Mouse (Mus musculus) NIH3T3 (cell line): Measurements from ENCODE around the gene Frmd8.

Experiments used
- DNase-seq: peaks from one replicate; pipeline ENCODE4 v3.0.0-alpha.2; 2012; ENCODE audit warnings: low read depth

The Frmd8 gene

DNA sequence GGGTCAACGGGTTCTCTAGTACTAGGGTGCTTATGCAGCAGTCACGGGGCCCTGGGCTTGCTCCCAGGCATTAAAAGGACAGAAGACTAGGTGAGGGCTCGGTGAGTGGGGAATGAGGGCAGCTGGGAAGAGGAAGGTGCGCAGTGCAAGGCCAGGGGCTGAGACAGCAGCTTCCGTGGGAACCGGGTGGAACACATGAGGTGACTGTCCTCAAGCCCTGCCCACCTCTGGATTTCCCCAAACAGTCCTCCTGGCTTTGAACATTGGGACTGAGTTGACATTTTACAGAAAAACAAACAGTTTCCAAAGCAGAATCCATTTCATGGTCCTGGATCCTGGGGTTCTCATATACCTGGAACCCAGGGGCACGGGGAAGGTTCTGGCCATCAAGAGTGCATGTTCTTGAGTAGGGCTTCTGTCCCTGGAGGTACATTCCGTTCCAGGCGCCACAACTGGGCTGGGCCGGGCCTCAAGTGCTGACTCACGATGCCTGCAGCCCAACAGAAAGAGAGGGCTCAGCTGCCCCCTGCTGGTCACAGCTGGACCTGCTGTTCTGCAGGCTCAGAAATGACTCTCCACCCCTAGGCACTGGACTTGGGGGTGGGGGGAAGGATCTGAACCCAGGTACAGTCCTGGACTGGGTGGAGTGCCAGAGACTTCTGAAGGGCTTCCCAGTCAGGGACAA, 25.1 kb downstream of the Frmd8 start:
- peak; percentile 98 for DNase-seq

DNA sequence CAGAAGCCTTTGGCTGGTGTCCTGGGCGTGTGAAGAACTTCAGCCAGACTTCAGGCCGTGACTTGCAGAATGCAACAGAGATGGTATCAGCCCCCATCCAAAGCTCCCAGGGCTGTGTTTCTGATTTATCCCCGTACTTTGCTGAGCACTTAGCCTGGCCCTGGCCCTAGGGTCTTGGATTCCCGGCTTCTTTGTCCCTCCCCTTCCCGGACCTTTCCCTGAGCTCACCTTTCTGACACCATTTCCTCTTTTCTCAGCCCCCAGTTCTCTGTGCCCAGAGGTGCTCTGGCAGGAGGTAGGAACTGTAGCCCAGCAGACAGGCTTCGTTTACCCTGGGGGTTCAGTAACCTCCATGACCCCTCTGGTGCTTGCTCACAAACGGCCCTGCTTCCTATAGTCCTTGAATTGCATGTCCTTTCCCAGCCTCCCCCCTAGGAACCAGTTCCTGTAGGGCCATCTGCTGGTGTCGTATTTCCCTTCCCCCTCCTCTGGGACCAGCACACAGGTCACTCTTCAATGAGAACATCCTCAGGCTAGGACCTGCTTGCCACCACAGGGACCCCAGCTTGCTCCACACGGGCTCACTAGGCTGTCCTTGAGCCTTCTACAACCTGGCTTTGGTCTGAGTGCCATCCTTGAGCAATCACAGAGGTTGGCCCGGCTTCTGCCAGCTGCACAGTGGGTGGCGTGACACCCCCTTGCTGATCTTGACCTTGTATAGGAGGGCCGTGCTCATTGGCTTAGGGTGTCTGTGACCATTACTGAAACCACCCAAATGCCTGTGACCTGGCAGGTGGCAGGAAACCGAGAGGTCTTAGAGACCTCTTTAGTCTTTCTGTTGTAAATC, 26.0 kb downstream of the Frmd8 start:
- DNase-seq = peak; percentile 46

DNA sequence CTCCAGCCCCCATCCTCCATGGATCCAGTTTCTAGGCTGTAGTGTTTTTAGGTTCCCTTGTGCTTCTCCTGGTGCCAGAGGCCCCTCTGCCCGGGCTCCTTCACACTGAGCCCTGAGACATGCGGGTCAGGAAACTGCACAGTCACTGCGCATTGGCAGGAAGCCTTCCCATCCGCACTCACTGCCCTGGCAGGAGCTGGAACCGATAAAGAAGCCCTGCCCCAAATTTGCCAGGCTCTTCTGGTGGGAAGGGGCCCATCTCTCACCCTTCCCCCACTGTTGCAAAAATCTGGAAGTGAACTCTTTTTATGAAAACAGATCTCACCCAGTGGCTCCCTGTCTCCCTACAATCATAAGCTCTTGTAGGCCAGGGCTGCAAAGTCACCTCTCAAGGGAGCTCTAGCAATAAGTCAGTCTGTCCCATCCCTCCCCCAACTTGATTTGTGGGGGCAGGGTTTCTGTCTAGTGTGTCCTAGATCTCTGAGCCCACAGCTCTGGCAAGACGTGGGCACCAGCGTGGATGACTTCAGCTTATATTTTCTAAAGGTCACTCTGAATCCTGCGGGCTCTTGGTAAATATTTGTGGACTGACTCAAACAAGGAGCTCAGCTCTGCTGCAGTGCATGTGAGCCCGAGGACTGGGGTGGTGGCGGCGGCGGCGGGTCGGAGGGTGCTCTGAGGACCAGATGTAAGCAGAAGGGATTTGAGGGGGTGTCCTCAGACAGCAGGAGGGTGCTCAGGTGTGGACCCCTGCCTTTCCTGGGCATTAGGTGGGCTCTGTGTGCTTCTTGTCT, 26.8 kb downstream of the Frmd8 start:
- peak; percentile 88 for DNase-seq

DNA sequence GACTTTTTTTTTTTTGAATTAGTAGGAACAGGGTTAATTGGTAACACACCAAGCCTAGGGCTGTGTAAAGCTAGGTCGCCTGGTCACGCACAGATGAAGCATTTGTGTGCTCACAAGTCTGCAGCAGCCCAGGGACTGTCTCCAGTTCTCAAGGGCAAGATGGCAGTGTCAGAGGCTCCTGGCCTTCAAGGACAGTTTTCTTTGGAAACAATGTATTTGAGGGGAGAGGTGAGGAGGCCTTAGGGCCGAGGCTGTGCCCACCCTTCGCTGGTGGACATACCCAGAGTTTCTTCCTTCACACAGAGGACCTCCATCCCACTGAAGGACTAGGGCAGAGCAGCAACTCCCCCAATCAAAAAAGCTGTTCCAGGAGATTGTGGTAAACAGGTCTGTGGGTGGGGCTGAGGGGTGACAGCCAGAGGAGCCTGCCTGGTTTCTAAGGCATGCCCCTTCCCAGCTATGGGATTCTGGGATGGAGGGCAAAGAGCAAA, 27.7 kb downstream of the Frmd8 start:
- DNase-seq = peak; percentile 58

DNA sequence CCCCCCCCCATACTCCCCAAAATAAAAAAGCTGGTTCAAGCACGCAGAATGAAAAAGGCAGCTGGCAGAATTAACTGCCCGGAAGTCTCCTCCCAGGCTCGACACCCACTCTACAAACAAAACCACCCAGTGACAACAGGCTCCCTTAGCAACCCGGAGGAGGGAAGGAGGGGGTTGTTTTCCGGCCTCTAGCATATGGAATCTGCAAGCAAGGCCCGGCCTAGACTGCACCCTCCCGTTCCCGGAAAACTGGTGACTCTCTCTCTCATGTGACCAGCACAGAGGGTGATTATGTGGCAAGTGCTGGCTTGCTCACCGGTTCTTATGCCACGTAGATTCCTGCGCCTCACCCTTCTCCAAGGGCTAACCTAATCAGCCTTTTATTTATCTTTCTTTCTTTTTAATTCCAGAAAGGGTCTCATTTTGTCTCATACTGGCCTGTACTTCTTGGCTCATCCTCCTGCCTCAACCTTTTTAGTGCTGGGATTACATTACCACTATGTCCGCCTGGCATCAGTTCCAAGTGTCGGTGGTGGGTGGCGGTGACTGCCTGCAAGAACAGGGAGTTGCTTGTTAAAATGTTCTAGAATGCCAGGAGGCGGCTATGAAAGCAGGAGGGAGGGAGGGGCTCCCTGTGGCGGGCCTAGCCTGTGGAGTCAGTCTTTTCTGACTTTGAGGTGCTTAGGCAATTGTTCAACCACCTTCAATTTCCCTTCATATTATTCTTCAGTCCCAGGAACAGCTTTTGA, 28.3 kb downstream of the Frmd8 start:
- peak; percentile 97 for DNase-seq

DNA sequence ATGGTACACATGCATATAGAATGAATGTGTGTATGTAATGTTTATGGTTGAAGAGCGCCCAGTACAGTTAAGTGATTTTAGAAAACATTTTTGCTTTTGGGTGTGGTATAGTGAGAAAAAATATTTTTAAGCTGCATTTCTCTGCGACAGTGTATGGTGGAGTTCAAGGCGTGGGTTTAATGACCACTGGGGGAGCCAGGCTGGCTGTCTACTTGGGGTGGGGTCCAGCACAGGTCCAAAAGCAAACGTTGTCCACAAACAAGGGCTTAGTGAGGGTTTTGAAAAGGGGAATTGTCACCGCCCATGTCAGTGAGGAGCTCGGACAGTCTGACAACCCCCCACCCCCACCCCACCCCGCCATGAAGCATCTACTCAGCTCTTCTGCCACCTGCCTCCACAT, 28.9 kb downstream of the Frmd8 start:
- DNase-seq = no peak

DNA sequence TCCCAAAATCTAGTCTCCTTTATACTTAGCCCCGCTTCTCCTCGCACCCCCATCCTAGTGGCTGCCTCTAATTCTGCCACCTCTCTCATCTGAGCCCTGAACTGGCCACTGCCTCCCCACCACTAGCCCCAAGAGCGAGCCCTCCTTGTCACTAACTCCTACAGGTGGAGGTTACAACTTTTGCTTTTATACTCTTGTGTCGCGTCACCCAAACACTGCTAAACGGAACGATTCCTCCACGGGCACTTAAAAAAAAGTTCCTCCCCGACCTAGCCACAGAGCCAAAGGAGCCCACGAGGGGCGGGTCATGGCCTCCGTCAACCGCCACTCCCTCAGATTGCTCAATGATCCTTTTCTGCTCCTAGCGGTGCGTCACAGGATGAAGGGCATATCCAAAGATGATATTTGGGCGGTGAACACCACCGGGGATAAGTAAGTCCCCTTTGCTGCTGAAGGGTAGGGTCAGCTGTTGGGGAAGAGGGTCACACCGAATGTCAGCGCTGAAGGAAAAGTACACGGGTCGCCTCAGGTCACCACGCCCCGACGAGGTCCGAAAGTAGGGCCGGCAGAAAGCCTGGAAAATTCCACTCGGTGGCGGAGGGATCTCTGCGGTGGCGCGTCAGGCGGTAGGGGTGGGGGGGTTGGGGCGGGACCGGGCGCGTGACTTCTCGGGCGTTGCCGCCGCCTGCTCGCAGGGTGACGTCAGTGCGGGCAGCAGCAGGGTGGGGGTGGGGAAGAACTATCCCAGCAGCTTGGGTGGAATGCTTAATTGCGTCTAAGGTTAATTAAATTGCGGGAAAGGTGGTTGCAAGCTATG, 29.5 kb downstream of the Frmd8 start:
- DNase-seq = peak; percentile 98

DNA sequence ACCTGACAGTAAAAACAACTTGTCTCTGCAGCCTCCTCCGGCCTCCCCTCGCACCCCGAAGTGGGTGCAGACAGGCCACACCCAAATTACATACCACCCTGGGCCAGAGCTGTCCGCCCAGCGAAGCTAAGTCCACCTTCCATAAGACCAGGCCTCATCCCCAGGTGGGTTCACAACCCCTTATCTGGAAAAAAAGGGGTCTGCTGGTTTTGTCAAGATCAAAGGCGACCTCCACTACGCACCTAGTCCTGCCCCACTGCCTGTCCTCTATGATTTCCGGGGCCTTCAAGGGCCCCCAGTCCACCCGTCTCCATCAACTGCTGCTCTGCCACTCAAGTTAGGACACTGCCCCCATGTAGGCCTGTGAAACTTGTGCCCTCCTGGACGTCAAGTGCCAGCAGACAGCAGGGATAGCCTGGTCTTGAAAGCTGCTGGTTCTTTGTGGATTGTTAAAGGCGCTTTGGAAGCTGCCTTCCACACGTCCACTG, 30.2 kb downstream of the Frmd8 start:
- peak; percentile 71 for DNase-seq

DNA sequence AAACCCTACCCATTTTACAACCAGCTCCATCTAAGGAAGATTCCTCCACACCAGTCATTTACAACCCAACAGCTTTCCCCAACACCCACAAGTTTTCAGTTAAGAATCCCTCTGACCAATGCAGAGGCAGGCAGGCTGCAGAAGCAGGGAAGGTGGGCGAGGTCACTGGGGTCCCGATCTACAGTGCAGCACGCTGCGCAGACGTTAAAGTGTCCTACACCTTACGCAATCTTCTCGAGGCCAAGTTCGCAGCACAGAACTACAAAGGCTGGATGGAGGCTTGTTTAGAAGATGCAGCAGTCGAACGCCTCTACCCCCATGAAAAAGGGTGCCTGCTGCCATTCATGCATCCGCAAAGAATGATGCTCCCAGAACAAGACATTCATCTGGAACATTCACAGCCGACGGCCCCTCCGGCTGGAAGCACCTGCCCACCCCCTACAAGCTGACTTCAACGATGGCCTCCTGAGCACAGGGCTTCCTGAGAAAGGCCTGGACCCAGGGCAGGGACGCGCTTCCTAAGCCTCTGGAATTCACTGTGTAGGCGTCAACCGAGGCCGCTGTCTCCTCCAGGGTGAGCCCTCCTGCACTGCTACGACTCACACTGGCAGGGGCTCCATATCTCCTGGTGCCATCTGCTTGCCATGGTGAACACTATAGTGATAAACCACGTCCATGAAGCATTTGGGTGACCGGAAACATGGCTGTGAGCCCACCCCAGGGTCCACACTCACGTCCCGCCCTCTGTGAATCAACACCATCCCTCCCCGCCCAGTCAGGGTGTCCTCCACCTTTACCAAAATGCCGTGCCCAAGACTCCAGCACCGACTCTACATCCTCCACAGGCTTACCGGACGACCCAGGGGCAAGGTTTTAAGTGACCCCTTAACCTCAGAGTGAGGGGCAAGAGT, 31.0 kb downstream of the Frmd8 start:
- DNase-seq = peak; percentile 76

DNA sequence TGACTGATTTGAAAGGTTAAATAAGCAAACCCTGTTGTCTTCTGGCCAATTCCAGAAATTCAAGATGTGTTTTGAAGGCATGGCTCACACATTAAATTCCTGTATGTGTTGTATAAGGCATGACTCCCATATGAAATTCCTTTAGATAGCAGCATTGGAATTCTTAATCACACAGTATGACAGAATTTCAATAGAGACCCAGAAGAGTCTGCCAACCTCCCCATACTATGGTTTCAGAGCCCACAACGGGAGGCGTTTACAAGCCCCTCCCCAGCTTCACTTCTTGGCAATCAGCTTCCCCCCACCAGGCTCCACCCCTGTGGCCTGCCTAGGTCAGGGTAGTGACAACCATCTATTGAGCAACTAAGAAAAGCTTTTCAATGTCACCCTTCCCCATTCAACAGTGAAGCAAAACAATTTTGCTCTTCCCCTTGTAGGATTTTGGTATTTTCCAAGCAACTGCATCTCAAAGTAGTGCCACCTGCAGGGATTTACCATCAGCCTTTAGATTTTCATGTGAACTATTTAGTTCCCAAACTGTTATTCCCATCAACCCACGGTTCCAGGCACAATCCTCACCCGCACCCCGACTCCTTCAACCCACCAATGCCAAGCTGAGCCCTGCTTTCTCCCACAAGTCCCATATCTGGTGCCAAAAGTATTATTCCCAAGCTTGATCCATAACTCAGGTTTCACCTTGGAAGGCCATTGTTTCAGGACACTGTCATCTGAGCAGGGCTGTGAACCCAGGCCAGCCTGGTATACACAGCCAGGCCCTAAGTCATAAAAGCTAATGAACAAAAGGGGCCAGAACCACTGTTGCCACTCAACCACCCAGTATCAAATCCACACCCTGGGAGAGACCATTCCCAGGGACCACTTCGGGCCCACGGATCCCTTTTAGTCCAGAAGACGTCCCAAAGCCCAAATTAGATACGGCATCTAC, 32.0 kb downstream of the Frmd8 start:
- peak; percentile 80 for DNase-seq

DNA sequence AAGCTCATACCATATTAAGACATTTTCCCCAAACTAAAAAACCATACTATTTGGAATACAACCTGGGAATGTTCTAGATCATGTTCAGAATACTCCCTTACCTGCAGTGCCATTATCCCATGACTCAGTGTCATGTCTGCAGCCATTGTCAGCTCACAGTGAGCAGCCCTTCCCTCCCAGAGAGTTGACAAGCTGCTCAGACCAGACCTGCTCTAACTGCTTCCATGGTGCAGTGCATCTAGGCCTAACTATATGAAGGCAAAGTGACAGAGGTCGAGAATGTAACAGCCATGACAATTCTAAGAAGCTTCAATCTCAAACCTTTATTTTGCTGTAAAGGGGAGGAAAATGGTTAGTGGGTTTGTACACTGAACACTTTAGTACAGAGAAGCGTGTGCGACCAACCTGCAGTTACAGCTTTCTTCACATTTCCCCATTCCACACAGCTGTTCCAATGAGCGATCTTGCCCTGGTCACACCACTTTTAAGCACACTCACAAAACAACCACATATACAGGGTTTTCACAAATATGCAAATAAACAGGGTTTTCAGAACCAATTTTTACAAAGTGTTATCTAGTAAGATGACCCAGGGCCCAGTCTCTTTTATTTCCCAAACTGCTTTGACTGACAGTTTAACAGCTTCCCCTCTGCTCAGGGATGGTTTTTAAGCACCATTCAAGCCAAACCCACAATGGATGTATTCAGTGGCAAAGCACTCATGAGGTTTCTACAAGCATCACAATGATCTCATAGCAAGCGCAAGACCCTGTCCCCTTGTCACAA, 32.9 kb downstream of the Frmd8 start:
- peak; percentile 72 for DNase-seq

DNA sequence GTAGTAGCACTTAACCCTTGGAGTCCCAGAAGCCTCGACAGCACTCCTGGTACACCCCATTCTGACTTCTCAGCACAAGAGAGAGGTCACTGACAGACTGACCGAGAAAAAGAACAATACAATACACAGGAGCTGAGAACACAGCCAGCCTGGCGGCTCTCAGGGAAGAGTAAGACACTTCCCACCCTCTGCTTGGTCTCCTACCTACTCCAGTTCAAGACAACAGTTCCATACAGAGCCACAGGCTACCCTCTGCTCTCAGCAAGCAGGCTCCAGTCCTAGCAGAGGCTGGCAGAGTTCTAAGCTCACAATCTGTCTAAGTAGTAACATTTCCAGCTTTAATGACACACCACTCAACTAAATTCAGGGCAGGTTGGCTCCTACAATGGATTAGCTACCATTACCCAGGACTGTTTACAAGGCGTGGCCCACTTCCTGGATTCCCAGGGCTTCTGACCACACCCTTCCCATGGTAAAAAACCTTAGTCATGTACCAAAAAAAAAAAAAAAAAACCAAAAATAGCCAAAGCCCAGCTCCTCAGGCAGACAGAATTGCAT, 33.6 kb downstream of the Frmd8 start:
- peak; percentile 80 for DNase-seq

DNA sequence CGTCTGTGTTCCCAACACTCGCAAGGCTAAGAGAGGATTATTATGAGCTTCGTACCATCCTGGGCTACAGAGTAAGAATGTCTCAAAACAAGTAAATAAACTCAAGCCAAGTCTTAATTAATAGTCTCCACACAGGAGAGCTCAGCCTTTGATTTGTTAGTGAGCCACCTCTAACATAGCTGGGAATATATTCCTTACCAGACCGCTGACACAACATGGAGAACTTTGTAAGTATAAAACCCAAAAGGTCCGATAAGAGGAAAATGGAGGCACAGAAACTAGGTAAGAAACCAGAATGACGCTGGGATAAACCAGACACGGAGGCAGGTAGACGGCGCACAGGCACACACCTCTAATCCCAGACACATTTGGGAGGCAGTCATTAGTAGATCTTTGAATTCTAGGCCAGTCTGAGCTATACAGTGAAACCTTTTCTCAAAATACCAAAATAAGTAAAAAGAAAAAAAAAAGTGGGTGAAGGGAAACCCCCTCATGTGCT, 34.1 kb downstream of the Frmd8 start:
- DNase-seq = no peak

DNA sequence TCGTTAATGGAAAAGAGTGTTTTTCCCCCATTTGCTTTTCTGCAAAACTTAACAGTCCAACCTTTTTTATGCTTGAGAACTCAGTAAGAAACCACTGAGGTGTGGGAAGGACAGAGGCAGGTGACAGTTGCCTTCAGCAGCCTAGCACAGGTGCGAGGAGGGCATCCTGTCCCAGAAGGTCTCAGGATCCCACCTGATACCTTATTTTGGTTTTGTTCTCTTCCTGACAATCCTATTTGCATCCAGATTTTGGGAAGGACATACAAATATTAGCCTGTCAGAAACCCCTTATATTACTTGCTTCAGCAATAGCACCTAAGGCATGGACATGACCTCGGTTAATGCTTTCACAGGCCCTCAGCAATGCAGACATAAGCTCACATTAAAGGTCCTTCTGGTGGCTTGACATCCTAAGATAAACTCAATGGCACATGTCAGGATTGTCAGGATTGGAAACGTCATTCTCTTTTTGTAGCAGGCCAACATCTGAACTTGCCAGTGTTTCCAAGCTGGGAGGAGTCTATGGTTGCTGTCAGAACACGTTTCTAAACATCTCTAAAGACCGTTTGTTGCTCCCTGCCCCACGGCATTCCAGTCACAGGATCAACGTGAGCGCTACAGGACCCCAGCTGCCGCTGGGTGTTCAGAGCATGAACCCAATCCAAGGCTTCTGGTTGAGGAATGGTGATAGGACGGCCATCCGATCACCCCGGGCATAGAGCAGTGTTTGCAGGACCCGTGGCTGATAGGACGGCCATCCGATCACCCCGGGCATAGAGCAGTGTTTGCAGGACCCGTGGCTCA, 34.8 kb downstream of the Frmd8 start:
- DNase-seq = peak; percentile 81

DNA sequence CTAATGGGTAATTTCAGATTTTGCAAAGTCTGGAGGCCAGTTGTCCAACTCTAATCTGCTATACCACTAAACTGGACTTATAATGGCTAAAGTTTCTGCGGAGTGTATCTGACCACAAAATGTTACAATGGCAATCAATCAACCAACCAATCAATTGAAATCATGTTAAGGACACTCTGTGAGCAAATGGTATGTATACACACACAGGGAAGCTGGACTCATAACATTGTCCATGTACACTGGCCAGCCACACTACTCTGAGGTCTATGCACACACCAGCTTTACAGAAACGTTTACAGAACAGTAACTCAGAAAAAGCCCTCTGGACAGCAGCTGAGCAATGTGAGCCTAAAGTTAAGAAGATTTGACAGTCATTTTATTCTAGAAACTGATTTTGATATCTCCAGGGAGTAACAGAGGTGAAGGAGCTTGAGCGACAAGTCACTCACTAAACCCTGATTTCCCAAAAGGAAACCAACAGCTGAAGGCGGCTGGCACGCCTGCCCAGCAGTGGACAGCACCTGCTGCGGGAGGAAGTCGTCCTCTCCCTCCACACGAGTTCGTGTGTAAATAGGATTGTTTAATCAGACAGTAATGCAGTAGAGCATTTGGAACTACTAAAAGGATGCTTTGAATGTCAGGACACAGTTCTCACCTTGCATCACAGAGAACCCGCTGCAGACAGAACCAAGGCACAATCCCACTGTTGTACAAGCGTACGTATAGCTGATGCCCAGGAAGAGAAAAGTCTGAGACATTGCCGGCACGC, 35.6 kb downstream of the Frmd8 start:
- no peak for DNase-seq

DNA sequence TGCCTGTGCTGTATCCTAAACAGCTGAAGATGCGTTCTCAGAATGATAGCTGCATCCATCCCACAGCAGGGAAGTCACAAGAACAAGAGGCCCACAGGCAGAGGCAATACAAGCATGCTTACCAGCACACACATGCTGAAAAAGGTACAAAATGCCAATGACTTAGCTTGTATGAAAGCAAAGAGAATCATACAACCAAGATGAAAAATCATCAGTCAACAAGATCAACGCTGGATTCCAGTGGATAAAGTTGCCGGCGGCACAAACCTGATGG, 36.2 kb downstream of the Frmd8 start:
- peak; percentile 79 for DNase-seq
